Mouse (Mus musculus) lung, adult 2 months (tissue): ENCODE results near the gene Cspg5.

Experiments
- CTCF ChIP-seq: fragments of 200-500 bp; IDR thresholded peaks from 2 replicates; pipeline ENCODE4 v1.5.1; 2011; ENCODE audit warnings: mild to moderate bottlenecking, low read length, control low read depth; ENCODE audit not compliant: insufficient read depth
- POLR2A ChIP-seq: fragments of 200-500 bp; IDR thresholded peaks from 2 replicates; pipeline ENCODE4 v1.6.1; 2011; ENCODE audit warnings: low read depth, mild to moderate bottlenecking, control low read depth, low read length, borderline replicate concordance; ENCODE audit errors: extremely low read depth

DNA sequence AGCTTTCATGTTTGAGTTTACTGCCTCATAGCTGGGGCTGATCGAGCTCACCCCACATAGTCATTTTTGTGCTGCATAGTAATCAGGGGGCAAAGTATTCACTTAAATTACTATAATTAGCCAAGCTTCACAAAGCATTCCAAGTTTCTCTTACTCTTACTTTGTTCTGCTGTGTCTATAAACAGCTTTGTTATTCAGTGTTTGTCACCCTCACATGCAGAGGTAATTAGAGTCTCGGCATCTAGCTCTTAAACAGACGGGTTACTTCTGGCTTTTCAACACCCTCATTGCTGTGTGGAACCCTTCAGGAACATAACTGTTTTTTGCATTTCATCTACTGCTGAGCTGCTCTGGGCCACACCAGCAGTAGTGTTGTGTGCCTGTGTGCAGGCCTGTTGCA is 34.6 kb upstream of the Cspg5 start:
- TF ChIP-seq CTCF = no peak
- no peak for TF ChIP-seq POLR2A
